Mouse (Mus musculus) small intestine, adult 2 months (tissue): ENCODE data around the gene Rassf3.

Source experiments
- CTCF ChIP-seq: fragments of 200-500 bp; IDR thresholded peaks from 2 replicates; pipeline ENCODE4 v1.5.1; 2012; ENCODE audit warnings: low read depth, mild to moderate bottlenecking, control low read depth, inconsistent platforms, low read length, moderate library complexity, mixed read lengths; ENCODE audit not compliant: insufficient replicate concordance, insufficient read length; ENCODE audit errors: extremely low read depth
- POLR2A ChIP-seq: fragments of 200-500 bp; IDR thresholded peaks from 2 replicates; pipeline ENCODE4 v1.6.1; 2012; ENCODE audit warnings: low read depth, mild to moderate bottlenecking, control low read depth, inconsistent platforms, low read length, moderate library complexity

DNA sequence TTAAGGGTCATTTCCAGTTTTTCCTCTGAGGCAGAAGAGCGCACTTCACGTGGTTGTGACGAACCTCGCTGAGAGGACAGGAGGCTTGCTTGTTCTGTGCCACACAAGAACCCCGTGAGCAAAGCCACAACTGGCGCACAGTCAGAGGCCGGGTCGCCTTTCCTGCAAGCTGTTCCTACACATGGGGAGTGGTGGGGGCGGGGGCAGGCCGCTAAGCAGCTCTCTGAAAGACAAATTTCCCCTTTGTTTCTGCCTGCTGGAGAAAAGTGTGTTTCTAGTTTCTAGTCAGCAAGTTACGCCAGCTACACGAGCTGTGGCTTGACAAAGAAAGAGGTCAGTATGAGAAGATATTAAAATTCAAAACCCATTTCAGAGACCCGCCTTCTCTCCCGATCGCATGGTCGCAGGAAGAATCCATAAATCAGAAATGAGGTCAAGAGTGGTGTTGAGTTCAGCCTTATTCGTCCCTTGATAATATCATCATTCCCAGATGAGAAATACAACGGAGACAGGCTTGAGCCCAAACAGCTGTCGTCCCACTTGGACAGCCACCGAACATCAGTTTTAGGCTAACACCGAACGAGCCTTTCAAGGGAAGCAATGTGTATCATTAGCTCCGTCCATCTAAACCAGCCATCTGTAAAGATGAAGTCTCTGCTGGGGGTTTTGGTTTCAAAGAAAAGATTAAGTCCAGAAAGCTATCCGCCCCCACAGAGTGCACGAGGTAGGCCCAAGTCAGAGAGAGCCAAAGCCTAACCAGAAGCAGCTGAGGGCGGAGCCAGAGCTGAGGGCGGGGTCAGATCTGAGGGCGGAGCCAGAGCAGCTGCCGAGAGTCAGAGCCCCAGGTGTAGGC, 30.8 kb upstream of the Rassf3 start:
- no peak for TF ChIP-seq CTCF
- TF ChIP-seq POLR2A = no peak
